In the genomic region with DNA sequence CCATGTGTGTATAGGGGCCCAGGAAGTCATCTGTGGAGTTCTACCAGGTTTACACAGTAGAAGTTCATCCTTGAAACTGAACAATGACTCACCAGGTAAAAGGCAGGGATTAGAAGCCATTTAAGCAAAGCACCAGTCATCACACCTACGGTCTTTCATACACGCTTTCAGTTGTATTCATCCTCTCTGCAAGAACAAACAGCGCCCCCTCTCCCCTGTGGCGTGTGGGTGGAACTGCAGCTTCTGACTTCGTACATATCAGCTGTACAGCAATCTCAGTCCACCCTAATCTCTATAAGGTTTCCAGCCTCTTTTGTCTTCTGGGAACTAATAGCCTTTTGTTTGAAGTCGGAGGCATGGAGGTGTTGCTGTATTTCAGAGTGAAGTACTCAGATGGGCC, we compare ENCODE assay signal across 8 mouse cellular contexts.
DNase-seq lines count a peak whose midpoint lies in the region; ATAC-seq and TF ChIP-seq lines count a peak whose summit lies in the region.

No protein-coding gene starts in this region.

- H3K36me3 ChIP-seq in kidney, postnatal 0 days (ENCODE audit: insufficient read depth, low read length): no peaks in the 10 kb centered on the region
- H3K36me3 ChIP-seq in kidney, embryonic 16.5 days (ENCODE audit: insufficient read depth, low read length): no peaks in the 10 kb centered on the region
- H3K36me3 ChIP-seq in E14TG2a.4 (ENCODE audit: insufficient read depth, low read length): no peaks in the 10 kb centered on the region
- H3K36me3 ChIP-seq in neural tube, embryonic 11.5 days (ENCODE audit: control insufficient read depth, insufficient read depth, low read length): no peaks in the 10 kb centered on the region

- H3K9ac ChIP-seq in kidney, postnatal 0 days (ENCODE audit: low read depth, low read length): no peak overlapping the region
- H3K9ac ChIP-seq in kidney, embryonic 16.5 days (replicated peaks; ENCODE audit: low read length): no peak overlapping the region
- H3K9ac ChIP-seq in neural tube, embryonic 11.5 days (ENCODE audit: low read length): no peak overlapping the region

- no peak for ATAC-seq in kidney, postnatal 0 days (replicated peaks; ENCODE audit: low FRiP score, low read depth)
- no peak for ATAC-seq in kidney, embryonic 16.5 days (ENCODE audit: low FRiP score, low TSS enrichment)
- ATAC-seq in neural tube, embryonic 11.5 days (ENCODE audit: insufficient read depth, low FRiP score, low TSS enrichment): no peak

- H3K27me3 ChIP-seq in kidney, postnatal 0 days (ENCODE audit: insufficient read depth, low read length): no peaks in the 10 kb centered on the region
- no peaks in the 10 kb centered on the region for H3K27me3 ChIP-seq in kidney, embryonic 16.5 days (ENCODE audit: insufficient read depth, low read length)
- H3K27me3 ChIP-seq in E14TG2a.4 (ENCODE audit: insufficient read depth, low read length): no peaks in the 10 kb centered on the region
- H3K27me3 ChIP-seq in neural tube, embryonic 11.5 days (ENCODE audit: control insufficient read depth, insufficient read depth, low read length): no peaks in the 10 kb centered on the region

- H3K4me2 ChIP-seq in kidney, postnatal 0 days (ENCODE audit: low read length): no peak overlapping the region
- no peak overlapping the region for H3K4me2 ChIP-seq in kidney, embryonic 16.5 days (replicated peaks; ENCODE audit: low read depth, low read length)
- H3K4me2 ChIP-seq in neural tube, embryonic 11.5 days (ENCODE audit: low read depth): no peak overlapping the region

- H3K4me1 ChIP-seq in kidney, postnatal 0 days (replicated peaks; ENCODE audit: insufficient read depth, low read length): no peaks in the 10 kb centered on the region
- no peaks in the 10 kb centered on the region for H3K4me1 ChIP-seq in kidney, embryonic 16.5 days (ENCODE audit: insufficient read depth, low read length)
- peaks cover 8% of the 10 kb centered on the region; the same call in 1 of the 2 replicates for H3K4me1 ChIP-seq in E14TG2a.4 (replicated peaks; ENCODE audit: low read depth, low read length)
- no peaks in the 10 kb centered on the region for H3K4me1 ChIP-seq in neural tube, embryonic 11.5 days (ENCODE audit: control insufficient read depth, insufficient read depth, low read length)

- DNase-seq in kidney, postnatal 0 days (ENCODE audit: low spot score): peak; percentile 56
- DNase-seq in ZHBTc4 (ENCODE audit: low read depth, low spot score) (peak; percentile 82), adipocyte (ENCODE audit: low spot score) (no peak)
- DNase-seq in forelimb bud, embryonic 11.5 days (ENCODE audit: low read depth, low spot score): peak; percentile 27
- DNase-seq in neural tube, embryonic 11.5 days (ENCODE audit: low spot score): peak; percentile 56
- peak; percentile 79 for DNase-seq in thymus, postnatal 25 days

- no peak overlapping the region for H3K4me3 ChIP-seq in kidney, postnatal 0 days (replicated peaks; ENCODE audit: low read depth, low read length)
- no peak overlapping the region for H3K4me3 ChIP-seq in kidney, embryonic 16.5 days (ENCODE audit: low read length)
- no peak overlapping the region for H3K4me3 ChIP-seq in E14TG2a.4 (replicated peaks; ENCODE audit: low read length)
- no peak overlapping the region for H3K4me3 ChIP-seq in neural tube, embryonic 11.5 days (ENCODE audit: low read depth, low read length)

- H3K9me3 ChIP-seq in kidney, postnatal 0 days (replicated peaks; ENCODE audit: low read length): no peaks in the 10 kb centered on the region
- peaks cover 2% of the 10 kb centered on the region; the same call in 1 of the 2 replicates for H3K9me3 ChIP-seq in kidney, embryonic 16.5 days (ENCODE audit: low read length)
- H3K9me3 ChIP-seq in E14TG2a.4 (ENCODE audit: low read length): no peaks in the 10 kb centered on the region
- H3K9me3 ChIP-seq in neural tube, embryonic 11.5 days (ENCODE audit: control insufficient read depth, low read length): no peaks in the 10 kb centered on the region

- WGBS in kidney, postnatal 0 days: 70% methylated on average over 6 of the region's 6 CpGs
- 65% methylated on average over 6 of the region's 6 CpGs for WGBS in kidney, embryonic 16.5 days
- WGBS in neural tube, embryonic 11.5 days: 62% methylated on average over 6 of the region's 6 CpGs

- no peak overlapping the region for H3K27ac ChIP-seq in kidney, postnatal 0 days
- no peak overlapping the region for H3K27ac ChIP-seq in kidney, embryonic 16.5 days (ENCODE audit: low read length)
- H3K27ac ChIP-seq in neural tube, embryonic 11.5 days (ENCODE audit: low read depth, low read length): no peak overlapping the region

- TF ChIP-seq CTCF in kidney, postnatal 0 days (IDR thresholded peaks at IDR 0.05; ENCODE audit: low read depth): peak; percentile 73
- TF ChIP-seq CTCF in E14TG2a.4 (conservative IDR thresholded peaks at IDR 0.05; ENCODE audit: low read length): peak; percentile 93
